Mouse (Mus musculus) C2C12 (cell line): ENCODE measurements at regions not wholly inside any gene's neighbourhood (a gene's known extent, or its start where the extent isn't known, plus 50 kb on each side); places are given as distances from the start of the nearest gene placed in this dataset.

Source experiments
- CEBPB ChIP-seq: IDR thresholded peaks from one replicate; pipeline ENCODE4 v1.6.1; 2011; ENCODE audit warnings: low read depth, mild to moderate bottlenecking, control low read depth, moderate library complexity
- CTCF ChIP-seq: IDR thresholded peaks from one replicate; pipeline ENCODE4 v1.5.1; 2011; ENCODE audit not compliant: control insufficient read depth, insufficient read depth, insufficient read length
- MAX ChIP-seq: IDR thresholded peaks from one replicate; pipeline ENCODE4 v1.6.1; 2011; ENCODE audit warnings: mild to moderate bottlenecking, control low read depth
- MYOD1 ChIP-seq: IDR thresholded peaks from one replicate; pipeline ENCODE4 v1.6.1; 2011; ENCODE audit warnings: low read depth; ENCODE audit not compliant: control insufficient read depth, insufficient read length
- MYOG ChIP-seq: IDR thresholded peaks from one replicate; pipeline ENCODE4 v1.6.1; 2011; ENCODE audit not compliant: control insufficient read depth, insufficient read length; ENCODE audit errors: extremely low read depth

DNA sequence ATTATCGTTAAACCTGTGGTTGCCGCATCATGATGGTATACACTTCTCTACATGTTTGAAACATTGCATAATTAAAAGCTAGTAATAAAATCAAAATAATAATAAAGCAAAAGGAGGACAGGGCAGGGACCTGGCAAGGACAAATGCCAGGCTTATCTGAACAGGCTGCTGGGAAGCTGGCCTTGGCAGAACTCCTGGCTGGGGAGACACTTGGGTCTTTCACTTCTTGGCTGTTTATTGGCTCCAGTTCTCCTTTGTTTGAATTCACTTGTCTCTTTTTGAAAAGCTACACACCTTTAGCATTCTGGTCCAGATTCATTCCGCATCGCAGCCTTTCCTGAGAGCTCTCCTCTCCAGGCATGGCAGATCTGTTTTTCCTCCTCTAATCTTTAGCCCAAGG is 91.6 kb upstream of the Nckap5 start:
- TF ChIP-seq MAX (no peak), CTCF (no peak), MYOD1 (no peak), CEBPB (no peak), MYOG (no peak)
